ENCODE assay signal across 1 mouse cellular context in the genomic region with DNA sequence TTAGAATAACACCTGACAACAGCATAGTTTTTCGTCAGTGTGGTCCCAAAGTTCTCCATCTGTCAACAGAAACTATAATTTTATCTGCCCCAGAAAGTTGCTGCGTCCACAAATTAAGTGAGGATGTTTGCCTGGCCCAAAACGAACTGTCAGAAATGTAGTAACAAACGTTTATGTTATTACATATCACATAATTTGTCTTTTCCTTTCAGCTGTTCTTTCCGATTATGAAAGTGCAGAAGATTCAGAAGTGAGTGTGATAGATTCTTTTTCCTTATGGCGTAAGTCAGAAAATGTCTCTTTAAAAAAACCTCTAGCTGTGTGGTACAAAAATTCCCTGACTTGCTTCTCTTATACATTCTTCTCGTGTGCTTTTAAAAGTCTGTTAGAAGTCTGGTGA.
TF ChIP-seq lines count a peak whose summit lies in the region.

No protein-coding gene starts in this region.

TF ChIP-seq in MEL, 35 proteins besides CTCF, POLR2A, EP300 and RAD21 (continued from another document):
- TF ChIP-seq MAFK (IDR thresholded peaks at IDR 0.05; ENCODE audit: borderline replicate concordance, low read depth, low read length): no peak
- TF ChIP-seq MAX (IDR thresholded peaks at IDR 0.05; ENCODE audit: low read length): no peak
- TF ChIP-seq MYC (IDR thresholded peaks at IDR 0.05; ENCODE audit: low read depth, low read length): no peak
- TF ChIP-seq JUND (IDR thresholded peaks at IDR 0.05; ENCODE audit: low read depth, low read length): no peak
- TF ChIP-seq KAT2A (conservative IDR thresholded peaks at IDR 0.05; ENCODE audit: low read depth, low read length): no peak
- no peak for TF ChIP-seq NRF1 (IDR thresholded peaks at IDR 0.05; ENCODE audit: insufficient read depth, low read depth, low read length, poor library complexity, severe bottlenecking)
- TF ChIP-seq GATA1 (IDR thresholded peaks at IDR 0.05; ENCODE audit: low read depth, low read length): no peak
